Comparison of ENCODE assay signal across 9 mouse cellular contexts in genomic region chr9:103443121-103443823, GRCm38 (mm10). TPM values are rescaled to one million over a fixed set of nuclear protein-coding genes. Genes with fewer than 3 reads are reported as not detected.
DNase-seq lines count a peak whose midpoint lies in the region; ATAC-seq and TF ChIP-seq lines count a peak whose summit lies in the region.
"Had no signal": no experiment of that assay in that cellular context is flagged by ENCODE, and none has a peak within 500 bp of the region (broad histone marks: within the 10 kb centered on the region; RNA-seq: fewer than 3 reads in every experiment).

No protein-coding gene starts in this region.

- no peaks in the 10 kb centered on the region for H3K36me3 ChIP-seq in heart, embryonic 14.5 days (ENCODE audit: control insufficient read depth, insufficient read depth, low read length)
- H3K36me3 ChIP-seq in forebrain, postnatal 0 days (ENCODE audit: insufficient read depth) = no peaks in the 10 kb centered on the region
- no peaks in the 10 kb centered on the region for H3K36me3 ChIP-seq in midbrain, embryonic 12.5 days
- no peaks in the 10 kb centered on the region for H3K36me3 ChIP-seq in liver, postnatal 0 days (replicated peaks; ENCODE audit: insufficient read depth, low read length)
- H3K36me3 ChIP-seq: G1E had no signal

- H3K4me2 ChIP-seq in heart, embryonic 14.5 days (ENCODE audit: low read length) = no peak overlapping the region
- no peak overlapping the region for H3K4me2 ChIP-seq in forebrain, postnatal 0 days (ENCODE audit: low read depth)
- H3K4me2 ChIP-seq in midbrain, embryonic 12.5 days (replicated peaks) = 0 out of 2 replicates have a peak overlapping the region, but pooled peaks have one; percentile 8
- H3K4me2 ChIP-seq in liver, postnatal 0 days (ENCODE audit: low read depth, low read length) = no peak overlapping the region

- no peak for DNase-seq in heart, adult 9 months (ENCODE audit: low spot score in 2 of 2)
- DNase-seq in brain, embryonic 14.5 days (ENCODE audit: low read depth) = peak; percentile 95
- no peak for DNase-seq in forebrain, postnatal 0 days
- DNase-seq in liver, postnatal 0 days = no peak
- no peak for DNase-seq in left cerebral cortex, postnatal 36 days (ENCODE audit: low spot score in 2 of 2)
- no peak for DNase-seq in urinary bladder, postnatal 25 days (ENCODE audit: low spot score)

- TF ChIP-seq EP300 in liver, postnatal 0 days (IDR thresholded peaks at IDR 0.05; ENCODE audit: low read depth) = no peak

- H3K27me3 ChIP-seq in heart, embryonic 14.5 days (ENCODE audit: control insufficient read depth, insufficient read depth, low read length) = no peaks in the 10 kb centered on the region
- H3K27me3 ChIP-seq in forebrain, postnatal 0 days (ENCODE audit: insufficient read depth, low read length) = no peaks in the 10 kb centered on the region
- H3K27me3 ChIP-seq in midbrain, embryonic 12.5 days = no peaks in the 10 kb centered on the region
- H3K27me3 ChIP-seq in liver, postnatal 0 days (ENCODE audit: insufficient read depth, low read length) = no peaks in the 10 kb centered on the region

- intact Hi-C loops in left cerebral cortex, postnatal 36 days (cut with DNase I) = no loop called here

- WGBS in heart, embryonic 14.5 days = 39% methylated on average over 13 of the region's 13 CpGs
- 10% methylated on average over 13 of the region's 13 CpGs for WGBS in forebrain, postnatal 0 days
- whole genome bisulfite sequencing in midbrain, embryonic 12.5 days = 18% methylated on average over 13 of the region's 13 CpGs
- 63% methylated on average over 13 of the region's 13 CpGs for WGBS in liver, postnatal 0 days (ENCODE audit: insufficient replicate concordance)

- ATAC-seq in heart, embryonic 14.5 days (ENCODE audit: insufficient number of reproducible peaks, insufficient read depth, low FRiP score, low read depth) = no peak
- peak; percentile 27; the same call in 1 of the 2 replicates for ATAC-seq in forebrain, postnatal 0 days
- ATAC-seq in midbrain, embryonic 12.5 days (ENCODE audit: low FRiP score, low read depth) = peak; percentile 60
- no peak for ATAC-seq in liver, postnatal 0 days

- no peak overlapping the region for H3K4me3 ChIP-seq in heart, embryonic 14.5 days (ENCODE audit: control insufficient read depth in 1 of 2, insufficient read depth in 1 of 2, low read depth in 1 of 2, low read length in 2 of 2)
- no peak overlapping the region for H3K4me3 ChIP-seq in forebrain, postnatal 0 days (ENCODE audit: low read depth, low read length)
- H3K4me3 ChIP-seq in midbrain, embryonic 12.5 days = no peak overlapping the region
- H3K4me3 ChIP-seq in liver, postnatal 0 days (ENCODE audit: low read depth, low read length) = no peak overlapping the region

- peaks cover 28 to 45% of the 10 kb centered on the region in 2 experiments for H3K4me1 ChIP-seq in heart, embryonic 14.5 days (ENCODE audit: control insufficient read depth in 2 of 2, insufficient read depth in 2 of 2, low read length in 2 of 2)
- H3K4me1 ChIP-seq in forebrain, postnatal 0 days (ENCODE audit: insufficient read depth) = peaks cover 6% of the 10 kb centered on the region; the same call in 1 of the 2 replicates
- H3K4me1 ChIP-seq in midbrain, embryonic 12.5 days = peaks cover 19% of the 10 kb centered on the region
- H3K4me1 ChIP-seq in liver, postnatal 0 days (ENCODE audit: insufficient read depth) = no peaks in the 10 kb centered on the region

- H3K27ac ChIP-seq in heart, embryonic 14.5 days (replicated peaks in 1 of 2; ENCODE audit: control insufficient read depth in 1 of 2, insufficient read depth in 1 of 2, low read depth in 2 of 2, low read length in 2 of 2) = peak overlapping the region; percentile 44 to 59
- H3K27ac ChIP-seq in forebrain, postnatal 0 days (ENCODE audit: low read depth, low read length) = no peak overlapping the region
- peak overlapping the region; percentile 69 for H3K27ac ChIP-seq in midbrain, embryonic 12.5 days (replicated peaks)
- no peak overlapping the region for H3K27ac ChIP-seq in liver, postnatal 0 days (ENCODE audit: low read depth)

- TF ChIP-seq POLR2A in brain, embryonic 14.5 days (IDR thresholded peaks at IDR 0.05; ENCODE audit: borderline replicate concordance, extremely low read depth, insufficient read depth, insufficient read length, poor library complexity, severe bottlenecking) = no peak

- H3K9ac ChIP-seq in heart, embryonic 14.5 days (ENCODE audit: low read length) = peak overlapping the region; percentile 31
- H3K9ac ChIP-seq in forebrain, postnatal 0 days = no peak overlapping the region
- H3K9ac ChIP-seq in midbrain, embryonic 12.5 days (replicated peaks) = no peak overlapping the region
- H3K9ac ChIP-seq in liver, postnatal 0 days (replicated peaks) = no peak overlapping the region

- H3K9me3 ChIP-seq in heart, embryonic 14.5 days (ENCODE audit: control insufficient read depth, low read length) = no peaks in the 10 kb centered on the region; the same call in 1 of the 2 replicates
- H3K9me3 ChIP-seq in forebrain, postnatal 0 days (ENCODE audit: low read length) = no peaks in the 10 kb centered on the region
- H3K9me3 ChIP-seq in midbrain, embryonic 12.5 days = no peaks in the 10 kb centered on the region
- H3K9me3 ChIP-seq in liver, postnatal 0 days (ENCODE audit: low read length) = no peaks in the 10 kb centered on the region

- TF ChIP-seq CTCF in brain, embryonic 14.5 days (IDR thresholded peaks at IDR 0.05; ENCODE audit: borderline replicate concordance, extremely low read depth, insufficient read depth, insufficient read length) = no peak
- TF ChIP-seq CTCF in forebrain, postnatal 0 days (IDR thresholded peaks at IDR 0.05; ENCODE audit: low read depth) = no peak
- TF ChIP-seq CTCF in liver, postnatal 0 days (IDR thresholded peaks at IDR 0.05; ENCODE audit: low read depth) = no peak

RNA-seq across cellular contexts. Expression of gene Bfsp2, which starts 36.9 kb away (rescaled TPM):
- 0.70 and 1.3 TPM in 2 replicates for polyA plus RNA-seq in heart, embryonic 14.5 days (2014; fragmentation: Nextera tagmentation; extraction: Ambion mirVana)
- 1.8 and 2.1 TPM in 2 replicates for polyA plus RNA-seq in brain, embryonic 14.5 days (2012; rRNA removed)
- total RNA-seq in forebrain, postnatal 0 days (2014; rRNA removed) = 1.5 and 2.6 TPM in 2 replicates
- 1.9 and 2.4 TPM in 2 replicates for polyA plus RNA-seq in forebrain, postnatal 0 days (2015; fragmentation: Nextera tagmentation; extraction: Ambion mirVana)
- polyA plus RNA-seq in midbrain, embryonic 12.5 days (2016; fragmentation: Nextera tagmentation; extraction: Ambion mirVana) = 2.4 and 5.5 TPM in 2 replicates
- polyA plus RNA-seq in liver, postnatal 0 days (2015; fragmentation: Nextera tagmentation; extraction: Ambion mirVana) = 5.5 and 6.3 TPM in 2 replicates
- 1 to 10 TPM; 3.5 to 4.3 TPM for total RNA-seq in left cerebral cortex, postnatal 36 days (2021)
- total RNA-seq: G1E had no signal
- polyA plus RNA-seq: G1E had no signal

Comparison
In these comparisons a context has a peak if more than half of its experiments do, and no peak if none do; other contexts are left out.
1. ATAC-seq: peak in forebrain, postnatal 0 days (single experiment) and midbrain, embryonic 12.5 days (single experiment); none in heart, embryonic 14.5 days (single experiment) and liver, postnatal 0 days (single experiment).
2. H3K27ac ChIP-seq: peak in heart, embryonic 14.5 days (2 of 2) and midbrain, embryonic 12.5 days (single experiment); none in forebrain, postnatal 0 days (single experiment) and liver, postnatal 0 days (single experiment).